Mouse (Mus musculus) WW6 (cell line): ENCODE data around the gene Gm20388.

Source experiments
- DNase-seq: peaks from one replicate; pipeline ENCODE4 v3.0.0-alpha.2; 2013; ENCODE audit warnings: low read depth, low spot score

Gm20388 gene

GRCm38 (mm10) chr8:123873364-123873763 is 3962.7 kb downstream of the Gm20388 start:
- DNase-seq: no peak

GRCm38 (mm10) chr8:123874324-123874723 is 3963.7 kb downstream of the Gm20388 start:
- DNase-seq: no peak

- DNase-seq: no peak
Measured at GRCm38 (mm10) chr8:123877865-123878264, 3967.2 kb downstream of the Gm20388 start.

- DNase-seq: no peak
Measured at GRCm38 (mm10) chr8:123880271-123880670, 3969.6 kb downstream of the Gm20388 start.

DNA sequence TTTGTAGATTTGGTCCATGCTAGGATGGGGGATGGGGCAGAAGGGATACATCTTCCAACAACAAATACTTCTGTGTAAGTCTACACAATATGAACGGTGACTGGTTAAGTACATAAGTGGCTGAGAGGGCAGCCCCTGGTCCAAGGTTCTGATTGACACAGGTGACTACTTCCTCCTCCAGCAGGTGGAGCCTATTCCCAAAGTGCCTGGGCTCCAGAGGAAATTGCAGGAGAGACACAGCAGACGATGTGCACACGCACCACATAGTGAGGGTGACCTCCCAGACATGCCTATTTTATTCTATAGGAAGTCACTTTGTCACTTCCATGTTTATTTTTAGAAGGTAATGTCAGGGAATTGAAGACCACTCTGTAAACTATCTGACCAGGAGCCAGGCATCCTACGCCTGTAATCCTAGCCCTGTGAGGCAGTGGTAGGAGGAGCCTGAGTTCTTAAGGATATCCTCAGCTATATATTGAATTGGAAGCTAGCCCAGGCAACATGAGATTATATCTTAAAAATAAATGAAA is 3970.2 kb downstream of the Gm20388 start:
- DNase-seq: no peak

DNA sequence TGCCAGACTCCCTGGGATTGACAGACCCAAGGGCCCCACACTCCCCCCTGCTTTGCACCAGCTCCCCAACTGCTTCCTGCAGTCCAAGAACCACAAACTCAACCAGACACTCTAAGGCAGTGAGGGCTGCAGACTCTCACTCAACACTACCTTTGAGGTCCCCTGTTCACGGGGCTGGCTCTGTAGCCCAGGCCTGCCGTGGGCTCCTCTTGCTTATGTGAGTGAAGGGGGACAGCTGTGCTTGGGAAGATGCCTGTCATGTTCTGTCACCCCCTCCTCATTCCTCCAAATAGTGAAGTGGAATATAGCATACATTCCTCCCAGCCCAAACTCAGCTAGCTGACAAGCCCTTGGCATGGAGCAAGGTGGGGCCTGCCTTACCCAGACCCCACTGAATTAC is 3971.8 kb downstream of the Gm20388 start:
- no peak for DNase-seq

DNA sequence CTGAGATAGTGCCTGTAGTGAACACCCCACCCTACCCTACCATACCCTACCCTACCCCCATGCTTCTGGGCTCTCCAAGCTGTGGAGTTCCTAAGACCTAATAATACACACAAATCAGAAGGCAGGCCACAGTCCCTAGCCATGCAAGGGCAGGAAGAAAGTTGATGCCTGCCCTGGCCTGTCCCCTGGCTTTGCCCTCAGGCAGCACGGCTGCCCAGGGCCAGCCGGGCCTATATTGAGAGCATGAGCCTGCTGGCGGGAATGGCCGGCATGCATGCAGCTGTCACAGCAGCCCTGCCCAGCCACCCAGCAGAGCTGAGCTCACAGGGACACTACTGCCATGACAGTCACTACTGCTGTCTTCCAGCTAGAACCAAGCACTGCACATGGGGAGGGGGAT is 3972.5 kb downstream of the Gm20388 start:
- no peak for DNase-seq

DNA sequence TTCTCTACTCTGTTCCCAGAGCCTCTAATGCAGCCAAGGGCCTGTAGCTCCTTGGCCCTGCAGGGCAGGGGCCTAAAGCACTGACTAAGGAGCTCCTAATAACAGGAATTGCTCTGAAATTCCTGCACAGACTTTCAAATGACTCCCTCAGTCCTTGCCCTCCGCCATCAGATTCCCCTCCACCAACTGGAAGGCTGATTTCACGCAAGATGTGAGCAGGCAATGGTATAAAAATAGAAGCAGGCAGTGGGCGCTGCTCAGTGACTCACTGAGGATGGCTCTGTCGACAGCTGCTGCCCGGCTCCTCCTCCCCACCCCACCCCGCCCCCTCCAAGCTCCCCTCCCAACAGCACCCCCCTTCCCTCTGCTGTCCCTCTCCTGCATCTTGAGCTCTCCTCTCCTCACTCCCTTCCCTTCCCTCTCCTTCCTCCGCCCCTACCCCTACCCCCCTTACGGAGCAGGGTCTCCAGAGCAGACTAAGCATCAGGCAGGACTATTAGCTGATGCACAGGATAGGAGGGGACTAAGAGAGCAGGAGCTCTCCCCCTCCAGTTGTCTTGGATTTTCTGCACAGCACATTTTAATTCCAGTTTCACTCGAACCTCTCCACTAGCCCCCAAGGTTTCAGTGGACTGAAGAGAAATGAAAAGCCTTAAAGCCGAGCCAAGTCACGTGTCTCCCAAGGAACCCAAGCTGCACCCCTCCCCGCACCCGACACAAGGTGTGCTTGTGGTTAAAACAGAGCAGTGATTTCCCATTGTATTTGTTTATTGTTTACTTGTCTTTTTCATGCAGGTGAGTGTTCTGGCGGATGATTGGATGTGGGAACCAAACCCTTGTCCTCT is 3974.3 kb downstream of the Gm20388 start:
- DNase-seq: no peak

GRCm38 (mm10) chr8:123887163-123887562 is 3976.5 kb downstream of the Gm20388 start:
- DNase-seq: no peak

DNA sequence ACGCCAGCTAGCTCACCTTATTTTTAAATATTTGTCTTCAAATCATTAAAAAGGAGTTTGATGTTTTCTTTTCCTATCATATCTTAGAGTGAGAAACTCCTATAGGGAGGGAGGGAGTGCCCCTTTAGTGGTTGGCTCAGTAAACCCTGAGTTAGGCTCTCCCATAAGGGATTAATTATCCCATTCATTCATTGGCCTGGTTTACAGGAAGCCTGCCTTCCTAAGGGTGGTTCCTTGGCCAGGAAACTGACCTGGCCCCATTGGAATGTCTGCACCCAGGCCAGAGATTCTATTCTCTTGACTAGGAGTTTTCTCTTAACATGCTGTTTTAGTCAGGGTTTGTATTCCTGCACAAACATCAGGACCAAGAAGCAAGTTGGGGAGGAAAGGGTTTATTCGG is 3977.3 kb downstream of the Gm20388 start:
- no peak for DNase-seq

GRCm38 (mm10) chr8:123889797-123890196 is 3979.2 kb downstream of the Gm20388 start:
- no peak for DNase-seq

DNA sequence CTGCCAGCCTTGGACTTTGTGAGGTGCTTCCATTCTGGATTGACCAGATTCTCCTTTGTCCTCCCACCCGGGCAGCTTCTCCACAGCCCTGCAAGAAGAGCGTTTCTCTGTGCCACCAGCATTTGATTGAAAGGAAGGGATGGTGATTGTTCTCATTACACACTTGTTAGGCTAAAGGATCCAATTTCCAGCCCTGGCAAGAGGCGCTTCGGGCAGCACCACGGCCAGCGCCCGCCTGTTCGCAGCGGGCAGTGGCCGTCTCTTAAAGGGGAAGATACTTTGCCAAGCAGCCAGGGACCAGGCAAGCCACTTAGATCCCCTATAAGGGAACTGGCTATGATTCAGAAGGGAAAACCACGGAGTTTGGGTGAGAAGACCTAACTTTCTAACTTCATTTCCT is 3980.6 kb downstream of the Gm20388 start:
- DNase-seq: no peak

- DNase-seq: no peak
Measured at GRCm38 (mm10) chr8:123891883-123892585, 3981.4 kb downstream of the Gm20388 start.

- no peak for DNase-seq
Measured at GRCm38 (mm10) chr8:123892586-123893155, 3982.0 kb downstream of the Gm20388 start.

DNA sequence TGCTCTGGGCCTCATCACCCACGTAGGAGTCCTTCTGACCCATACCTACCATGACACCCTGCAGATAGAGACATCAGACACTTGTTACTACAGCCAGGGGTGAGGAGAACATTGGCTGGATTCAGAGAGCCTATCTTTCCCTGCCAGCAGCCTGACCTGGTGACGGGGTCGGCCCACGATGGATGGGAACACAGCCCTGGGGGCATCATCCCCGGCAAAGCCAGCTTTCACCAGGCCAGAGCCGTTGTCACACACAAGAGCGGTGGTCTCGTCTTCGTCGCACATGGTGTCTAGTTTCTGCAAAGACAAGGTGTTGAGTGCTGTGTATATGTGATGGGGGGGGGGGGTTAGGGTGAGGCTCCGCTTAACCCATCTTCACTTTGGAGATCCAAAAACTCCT is 3982.8 kb downstream of the Gm20388 start:
- DNase-seq: no peak

DNA sequence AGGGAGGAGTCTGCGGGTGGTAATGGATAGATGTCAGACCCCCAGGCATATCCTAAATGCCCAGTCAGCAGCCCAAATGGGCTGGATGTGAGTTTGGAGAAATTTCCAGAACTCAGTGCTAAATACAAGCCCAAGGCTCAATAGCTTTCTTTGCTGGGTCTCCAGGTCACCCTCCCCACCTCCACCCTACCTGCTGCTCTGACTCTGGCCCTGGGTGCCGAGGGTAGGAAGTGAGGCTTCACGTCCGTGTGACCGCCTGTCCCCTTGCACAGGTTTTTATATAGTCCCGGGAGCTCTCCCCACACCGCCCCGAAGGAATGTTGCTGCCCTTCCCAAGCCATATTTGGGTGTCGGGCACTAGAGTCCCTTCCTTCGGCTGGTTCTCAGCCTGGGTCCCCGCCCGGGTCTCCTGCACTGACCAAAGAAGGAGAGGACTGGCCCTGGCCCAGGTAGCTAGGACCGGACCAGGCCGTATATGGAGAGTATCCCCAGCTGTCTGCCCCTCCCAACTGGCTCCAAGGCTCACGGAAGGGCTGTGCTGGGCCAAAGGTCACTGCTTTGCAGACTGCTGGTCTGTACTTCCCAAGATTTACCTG is 3984.0 kb downstream of the Gm20388 start, which contains the start of gene Acta1:
TSS of gene Acta1 (minus strand) at position 250 of the 596 bp plus-strand sequence.
- DNase-seq: no peak

DNA sequence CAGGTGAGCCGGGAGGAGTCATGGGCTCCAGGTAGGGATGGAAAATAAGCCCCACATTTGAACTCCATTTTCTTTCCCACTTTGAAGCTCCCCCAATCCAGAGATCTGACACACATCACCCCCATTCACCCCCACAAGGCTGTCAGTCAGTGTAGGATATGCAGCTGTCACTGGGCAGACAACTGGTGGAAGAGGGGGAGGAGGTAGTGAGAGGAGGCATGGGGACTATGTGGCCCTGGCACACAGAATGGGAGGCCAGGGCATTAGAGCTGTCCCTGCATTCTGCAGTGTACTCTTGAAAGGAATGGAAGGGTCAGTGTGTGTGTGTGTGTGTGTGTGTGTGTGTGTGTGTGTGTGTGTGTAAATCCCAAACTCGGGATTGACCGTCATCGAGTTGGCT is 3984.6 kb downstream of the Gm20388 start:
- no peak for DNase-seq

DNA sequence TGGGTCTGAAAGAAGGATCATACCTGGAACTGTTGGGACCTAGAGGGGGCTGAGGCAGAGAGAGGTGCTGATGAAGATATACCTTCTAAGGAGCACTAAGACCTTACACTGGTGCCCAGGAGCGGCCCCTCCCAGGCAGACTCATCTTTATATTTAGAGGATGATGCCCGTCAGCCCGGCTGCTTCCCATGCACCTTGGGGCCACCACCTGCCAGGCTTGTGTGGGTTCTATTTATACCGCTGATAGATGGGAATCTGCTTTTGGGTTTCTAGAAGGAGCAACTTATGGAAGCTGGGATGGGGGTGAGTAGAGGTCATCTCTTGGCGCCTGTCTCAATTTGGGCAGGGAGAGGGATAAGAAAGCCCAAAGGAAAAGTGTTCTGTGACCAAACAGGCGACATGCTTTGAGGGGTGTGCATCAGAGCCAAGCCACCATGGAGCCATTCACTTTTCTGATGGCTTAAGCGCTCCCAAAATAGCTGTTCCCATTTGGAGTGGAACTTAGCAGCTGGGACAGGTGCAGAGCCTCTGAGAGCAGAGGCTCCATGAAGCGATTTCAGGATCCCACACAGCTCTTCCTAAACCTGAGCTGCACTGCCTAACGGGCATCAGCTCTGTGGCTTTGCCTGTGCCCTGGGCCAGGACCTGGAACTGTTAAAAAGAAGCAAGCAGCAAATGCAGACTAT is 3985.2 kb downstream of the Gm20388 start:
- no peak for DNase-seq

GRCm38 (mm10) chr8:123896366-123896761 is 3985.7 kb downstream of the Gm20388 start:
- no peak for DNase-seq

- no peak for DNase-seq
Measured at GRCm38 (mm10) chr8:123896774-123897173, 3986.1 kb downstream of the Gm20388 start.

GRCm38 (mm10) chr8:123898576-123898975 is 3987.9 kb downstream of the Gm20388 start:
- no peak for DNase-seq
